Mouse (Mus musculus) megakaryocyte progenitor cell, adult 5-6 weeks (primary cell): ENCODE measurements around the gene Gpbp1. TPM values are rescaled to one million over a fixed set of nuclear protein-coding genes. Genes with fewer than 3 reads are reported as not detected.

Experiments used
- total RNA-seq, 2 experiments: library from RNA; stranded (forward) in 1 of 2; stranded (reverse) in 1 of 2; fragments of 157-497, 149-512 nt in 1 of 2; fragments of 200-1000 nt in 1 of 2; gene quantifications; 2 replicates each; pipeline versions ENCODE4 v1.2.3 to v1.2.4; 2015 to 2017

Gpbp1 gene
- total RNA-seq, 2 experiments from 2014 or later: 111 to 125 TPM

Other genes starting within 250 kb of the Gpbp1 start
- gene Actbl2, start 235.1 kb downstream of the Gpbp1 start, total RNA-seq (2015): not detected in 2 replicates
- gene Actbl2, start 235.1 kb downstream of the Gpbp1 start, total RNA-seq (2017): not detected in 2 replicates
- gene Gm49496, start 59.8 kb upstream of the Gpbp1 start, total RNA-seq (2015): not detected in 2 replicates
- gene Gm49496, start 59.8 kb upstream of the Gpbp1 start, total RNA-seq (2017): 1.3 and 2.2 TPM in 2 replicates
- gene Gm10198, start 102.7 kb upstream of the Gpbp1 start, total RNA-seq (2015): not detected in 2 replicates
- gene Gm10198, start 102.7 kb upstream of the Gpbp1 start, total RNA-seq (2017): not detected in 2 replicates
- 32.0 and 33.3 TPM in 2 replicates for gene Mier3, start 190.9 kb upstream of the Gpbp1 start, total RNA-seq (2015)
- gene Mier3, start 190.9 kb upstream of the Gpbp1 start, total RNA-seq (2017): 35.9 and 53.4 TPM in 2 replicates